Mouse (Mus musculus): ENCODE results near the gene St5.

The St5 gene

DNA sequence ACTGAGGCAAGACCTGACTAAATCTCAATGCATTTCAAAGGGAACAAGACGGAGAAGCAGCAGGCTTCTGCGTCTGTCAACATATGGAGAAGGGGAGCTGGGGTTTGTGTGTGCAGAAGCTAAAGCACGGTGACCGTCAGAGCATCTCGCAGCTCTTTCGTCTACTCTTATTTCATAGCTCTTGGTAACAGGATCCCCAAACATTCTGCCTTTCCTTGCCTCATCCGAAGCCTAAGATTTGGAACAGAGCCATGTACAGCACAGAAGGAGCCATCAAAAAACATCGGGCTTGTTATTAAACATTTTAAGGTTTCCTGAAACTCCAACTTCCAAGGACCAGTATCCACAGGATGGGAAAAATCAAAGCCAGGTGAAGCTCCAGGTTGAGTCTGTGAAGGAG lies 62.3 kb downstream of the St5 start:
- no peak for DNase-seq (ENCODE audit: low read depth)

- DNase-seq (ENCODE audit: low read depth) = no peak
Observed at GRCm38 (mm10) chr7:109637391-109637790, 66.0 kb downstream of the St5 start.

GRCm38 (mm10) chr7:109636086-109636792 lies 67.2 kb downstream of the St5 start:
- DNase-seq (ENCODE audit: low read depth) = no peak

DNA sequence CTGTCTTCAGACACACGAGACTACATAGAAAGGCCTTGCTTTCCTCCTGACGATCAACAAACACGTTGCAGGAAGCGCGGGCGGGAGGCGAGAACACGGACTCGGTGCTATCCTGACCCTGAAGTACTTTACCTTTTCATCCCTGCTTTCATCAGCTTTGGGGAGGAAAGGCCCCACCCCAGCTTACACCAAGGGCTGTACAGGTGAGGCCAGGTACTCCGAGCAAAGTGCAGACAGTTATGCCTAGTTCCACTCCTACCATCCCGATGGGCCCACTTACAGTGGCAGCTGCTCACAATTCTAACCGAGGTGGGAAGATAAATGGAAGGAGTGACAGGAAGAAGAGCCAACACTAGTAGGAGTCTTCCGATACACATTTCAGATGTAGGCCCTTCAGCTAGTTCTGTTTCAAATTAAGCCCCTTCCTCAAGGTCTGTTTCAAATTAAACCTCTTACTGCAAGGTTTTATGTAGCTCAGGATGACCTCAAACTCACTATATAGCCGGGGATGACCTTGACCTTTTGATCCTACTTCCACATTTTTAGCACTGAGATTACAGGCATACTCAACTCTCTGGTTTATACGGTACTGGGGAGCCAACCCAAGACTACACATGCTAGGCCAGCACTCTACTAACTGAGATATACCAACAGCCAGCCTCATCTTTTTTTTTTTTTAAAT lies 69.9 kb downstream of the St5 start:
- DNase-seq (ENCODE audit: low read depth) = no peak

DNA sequence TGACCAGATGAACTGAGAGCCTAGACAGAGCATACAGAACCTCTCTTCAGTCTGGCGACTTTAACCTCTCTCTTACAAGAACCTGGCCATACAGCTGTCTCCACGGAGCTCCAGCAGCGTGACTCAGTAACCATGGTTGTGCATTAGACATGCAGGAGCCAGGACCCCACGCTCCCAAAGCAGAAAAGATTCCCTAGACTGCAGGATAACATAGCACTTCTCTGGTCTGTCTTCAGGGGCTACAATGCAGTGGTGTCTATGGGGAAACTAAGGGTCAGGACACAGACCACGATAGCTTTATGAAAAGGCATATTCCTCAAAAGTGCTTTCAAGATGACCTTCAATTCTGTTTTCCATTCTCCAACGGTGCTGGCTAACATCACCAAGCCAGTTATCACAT lies 72.1 kb downstream of the St5 start:
- DNase-seq (ENCODE audit: low read depth) = no peak

DNA sequence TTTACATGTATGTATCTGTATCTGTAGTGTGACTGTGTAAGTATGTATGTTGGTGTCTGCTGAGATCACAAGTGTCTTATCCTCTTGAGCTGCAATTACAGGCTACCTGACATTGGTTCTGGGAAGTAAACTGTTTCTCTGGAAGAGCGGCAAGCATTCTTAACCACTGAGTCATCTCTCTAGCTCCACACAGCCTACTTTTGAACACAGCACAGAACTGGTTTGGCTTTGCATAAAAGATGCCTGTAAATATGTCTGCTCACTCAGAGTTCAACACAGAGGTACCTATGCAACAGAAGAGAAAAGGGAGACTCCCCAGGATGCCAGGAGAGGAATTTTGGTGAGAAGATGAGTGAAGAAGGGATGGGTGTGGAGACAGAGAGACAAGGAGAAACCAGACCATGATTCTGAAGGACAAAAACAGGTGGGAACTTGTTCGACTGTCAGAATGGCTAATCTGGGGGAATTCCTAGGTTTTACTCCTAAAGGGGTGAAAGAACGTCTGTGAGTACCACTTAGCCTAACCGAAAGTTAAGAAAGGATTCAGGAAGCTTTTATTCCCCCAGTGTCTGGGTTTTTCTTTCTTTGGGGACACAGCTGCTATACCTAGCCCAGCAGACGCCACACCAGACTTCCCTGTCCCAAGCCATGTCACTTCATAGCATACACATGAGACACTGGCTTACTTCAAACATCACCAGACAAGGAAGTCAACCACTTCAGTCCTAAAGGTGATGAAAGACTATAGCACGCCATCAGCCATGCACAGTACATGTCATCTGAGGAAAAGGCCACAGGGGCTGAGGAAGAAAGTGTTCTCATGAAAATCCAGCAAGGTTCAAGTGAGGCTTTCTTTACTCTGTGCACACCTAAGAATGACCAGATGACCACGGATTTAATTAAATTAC lies 73.3 kb downstream of the St5 start:
- no peak for DNase-seq (ENCODE audit: low read depth)

GRCm38 (mm10) chr7:109628935-109629609 lies 74.3 kb downstream of the St5 start:
- DNase-seq (ENCODE audit: low read depth) = no peak

GRCm38 (mm10) chr7:109627851-109628250 lies 75.6 kb downstream of the St5 start:
- DNase-seq (ENCODE audit: low read depth) = no peak

- no peak for DNase-seq (ENCODE audit: low read depth)
Observed at GRCm38 (mm10) chr7:109622234-109622838, 81.1 kb downstream of the St5 start.

GRCm38 (mm10) chr7:109620967-109621366 lies 82.4 kb downstream of the St5 start:
- no peak for DNase-seq (ENCODE audit: low read depth)

- no peak for DNase-seq (ENCODE audit: low read depth)
Observed at GRCm38 (mm10) chr7:109620288-109620687, 83.1 kb downstream of the St5 start.

GRCm38 (mm10) chr7:109618721-109619120 lies 84.7 kb downstream of the St5 start:
- DNase-seq (ENCODE audit: low read depth) = peak; percentile 49

- no peak for DNase-seq (ENCODE audit: low read depth)
Observed at GRCm38 (mm10) chr7:109617838-109618237, 85.6 kb downstream of the St5 start.

- peak; percentile 14 for DNase-seq (ENCODE audit: low read depth)
Observed at GRCm38 (mm10) chr7:109616034-109616979, 87.1 kb downstream of the St5 start.

DNA sequence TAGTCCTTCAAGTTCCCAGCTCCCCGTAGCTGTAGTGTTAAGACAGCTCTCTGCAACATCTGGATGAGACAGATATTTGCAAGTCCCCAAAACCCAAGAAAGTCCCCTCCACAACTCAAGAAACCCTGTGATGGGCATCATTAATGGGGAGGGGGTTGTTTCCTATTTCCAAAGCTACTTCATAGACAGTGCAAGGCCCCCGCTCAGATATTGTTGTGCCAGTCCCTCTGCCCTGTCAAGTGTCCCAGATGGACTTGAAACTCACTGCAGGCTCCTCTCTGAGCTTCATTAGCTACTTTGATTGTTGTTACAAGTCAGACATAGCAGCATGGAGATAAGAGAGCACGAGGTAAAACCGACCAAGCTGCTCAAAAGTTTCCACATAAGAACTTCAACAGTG lies 87.8 kb downstream of the St5 start:
- no peak for DNase-seq (ENCODE audit: low read depth)

DNA sequence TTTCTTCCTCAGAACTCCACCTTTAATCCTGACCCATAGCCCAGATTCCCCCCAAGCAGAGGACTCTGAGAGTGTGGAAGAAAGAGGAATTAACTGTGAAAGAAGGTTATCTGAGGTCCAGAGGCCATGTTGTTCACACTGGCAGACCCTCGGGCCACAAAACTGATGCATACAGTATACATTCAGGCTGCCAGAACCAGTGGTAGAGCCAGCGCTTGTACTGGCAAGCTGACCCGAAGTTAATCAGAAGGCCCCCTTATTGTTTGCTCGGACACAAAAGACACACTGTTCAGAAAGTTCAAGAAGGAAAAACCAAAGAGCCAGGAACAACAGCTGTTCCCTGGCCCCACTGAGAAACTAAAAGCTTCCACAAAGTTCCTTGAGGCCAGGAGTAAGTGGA lies 88.5 kb downstream of the St5 start:
- DNase-seq (ENCODE audit: low read depth) = no peak

DNA sequence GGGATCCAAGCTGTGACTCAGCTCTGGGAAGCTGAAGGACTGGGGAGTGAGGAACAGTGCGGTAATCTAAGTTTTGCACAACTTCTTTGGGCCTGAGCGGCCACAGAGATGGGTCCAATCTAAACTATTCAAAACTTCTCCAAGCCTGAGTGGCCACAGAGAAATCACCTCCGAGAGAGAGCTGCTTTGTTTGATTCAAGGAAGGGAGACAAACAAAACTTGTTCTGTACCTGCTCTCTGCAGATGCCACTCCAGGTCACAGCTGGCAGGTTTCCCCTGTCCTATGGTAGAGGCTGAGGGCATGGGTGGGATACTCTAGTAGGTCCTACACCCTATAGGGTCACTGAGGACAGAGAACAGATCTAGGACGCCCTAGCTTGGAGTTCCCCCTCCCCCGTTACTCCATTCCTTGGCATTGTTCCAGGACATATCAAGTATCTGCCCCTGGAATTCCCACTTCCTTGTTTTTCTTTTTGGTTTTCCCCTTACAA lies 89.8 kb downstream of the St5 start:
- DNase-seq (ENCODE audit: low read depth) = no peak

GRCm38 (mm10) chr7:109613051-109613450 lies 90.4 kb downstream of the St5 start:
- no peak for DNase-seq (ENCODE audit: low read depth)

- DNase-seq (ENCODE audit: low read depth) = no peak
Observed at GRCm38 (mm10) chr7:109612531-109612930, 90.9 kb downstream of the St5 start.

DNA sequence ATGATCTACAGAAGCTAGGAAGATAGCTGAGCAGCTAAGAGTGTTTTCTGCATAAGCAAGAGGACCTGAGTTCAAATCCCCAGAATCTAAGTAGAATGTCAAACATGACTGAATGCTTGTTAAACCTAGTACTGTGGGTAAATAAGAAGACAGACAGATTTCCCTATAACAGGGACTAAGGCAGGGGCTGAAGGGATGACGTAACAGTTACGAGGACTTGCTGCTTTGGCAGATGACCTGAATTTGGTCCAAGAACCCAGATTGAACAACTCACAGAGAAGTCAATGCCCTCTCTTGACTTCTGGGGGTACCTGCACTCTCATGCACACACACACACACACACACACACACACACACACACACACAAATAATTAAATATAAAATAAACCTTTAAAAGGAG lies 93.1 kb downstream of the St5 start:
- no peak for DNase-seq (ENCODE audit: low read depth)

Data from naive thymus-derived CD4-positive, alpha-beta T cell, adult 2 months (primary cell).